Mouse (Mus musculus): ENCODE results near the gene Slc25a27. TPM values are rescaled to one million over a fixed set of nuclear protein-coding genes. Genes with fewer than 3 reads are reported as not detected.

Gene Slc25a27
- total RNA-seq, 2 experiments from 2014 or later, result 5.8 to 7.2 TPM

DNA sequence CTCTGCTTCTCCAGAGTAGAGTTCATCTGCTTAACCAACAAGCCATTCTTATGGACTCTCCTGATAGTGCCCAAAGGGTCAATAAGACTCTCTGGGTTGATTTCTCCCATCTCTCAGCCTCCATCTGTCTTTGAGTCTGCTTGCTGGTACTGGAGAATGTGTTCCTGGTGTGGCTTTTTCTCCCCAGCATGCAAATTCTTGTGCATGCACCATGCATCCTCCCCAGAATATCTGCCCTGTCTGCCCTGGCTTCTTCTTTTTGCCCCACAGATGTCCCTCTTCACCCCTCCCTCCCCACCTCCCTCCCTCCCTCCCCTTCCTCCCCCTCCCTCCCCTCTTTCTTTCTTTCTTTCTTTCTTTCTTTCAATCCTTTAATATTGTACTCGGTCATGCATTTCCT is 10.3 kb upstream of the Slc25a27 start:
- DNase-seq, result no peak
- H3K4me3 ChIP-seq, result no peak overlapping the region
- H3K27ac ChIP-seq, result no peak overlapping the region
- intact Hi-C loops (cut with DNase I), result no loop called here
- TF ChIP-seq CTCF (IDR thresholded peaks at IDR 0.05), result no peak

GRCm38 (mm10) chr17:43676241-43676640 is 9.2 kb upstream of the Slc25a27 start:
- TF ChIP-seq CTCF (IDR thresholded peaks at IDR 0.05), result peak; percentile 12; the same call in 1 of the 2 replicates
- Histone ChIP-seq H3K27ac (no peak overlapping the region), H3K4me3 (no peak overlapping the region)
- intact Hi-C loops (cut with DNase I), result no loop called here
- DNase-seq, result no peak

- no peak for TF ChIP-seq CTCF (IDR thresholded peaks at IDR 0.05)
- no peak for DNase-seq
- H3K27ac ChIP-seq, result no peak overlapping the region
These were observed 8.2 kb upstream of the Slc25a27 start for GRCm38 (mm10) chr17:43675228-43675627.

GRCm38 (mm10) chr17:43671907-43672306 is 4.9 kb upstream of the Slc25a27 start:
- Histone ChIP-seq H3K4me3 (no peak overlapping the region), H3K27ac (no peak overlapping the region)
- intact Hi-C loops (cut with DNase I), result no loop called here
- DNase-seq, result no peak
- no peak for TF ChIP-seq CTCF (IDR thresholded peaks at IDR 0.05)

More at GRCm38 (mm10) chr17:43675228-43675627, 8.2 kb upstream of the Slc25a27 start:
- H3K4me3 ChIP-seq, result no peak overlapping the region
- intact Hi-C loops (cut with DNase I), result no loop called here

DNA sequence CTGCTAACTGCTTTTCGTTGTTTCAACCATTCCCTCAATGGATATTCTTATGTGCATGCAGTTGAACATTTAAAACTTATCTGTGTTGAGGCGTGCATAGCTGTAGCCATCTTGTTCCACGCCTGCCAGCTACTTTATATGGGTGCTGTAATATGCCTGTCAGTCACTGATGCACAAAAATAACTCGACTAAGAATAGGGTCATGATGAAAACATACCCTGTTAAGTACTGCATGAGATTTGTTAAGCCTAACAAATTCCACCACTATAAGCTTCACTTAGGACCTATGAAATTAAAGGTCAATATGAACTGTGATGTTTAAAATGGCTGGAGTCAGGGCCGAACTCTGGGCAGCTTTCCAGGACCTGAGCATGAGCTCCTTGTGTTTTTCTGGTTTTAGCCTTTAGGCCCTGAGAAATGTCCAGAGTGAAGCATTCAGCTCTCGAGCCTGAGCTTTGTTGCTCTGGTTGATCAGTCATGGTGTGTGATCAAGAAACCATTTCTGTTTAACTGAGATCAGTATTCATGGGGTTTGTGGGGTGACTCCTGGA is 2.2 kb upstream of the Slc25a27 start:
- DNase-seq, result peak; percentile 31
- TF ChIP-seq CTCF (IDR thresholded peaks at IDR 0.05), result no peak
- intact Hi-C loops (cut with DNase I), result no loop called here
- peak overlapping the region; percentile 90 for H3K27ac ChIP-seq
- H3K4me3 ChIP-seq, result peak overlapping the region; percentile 93

DNA sequence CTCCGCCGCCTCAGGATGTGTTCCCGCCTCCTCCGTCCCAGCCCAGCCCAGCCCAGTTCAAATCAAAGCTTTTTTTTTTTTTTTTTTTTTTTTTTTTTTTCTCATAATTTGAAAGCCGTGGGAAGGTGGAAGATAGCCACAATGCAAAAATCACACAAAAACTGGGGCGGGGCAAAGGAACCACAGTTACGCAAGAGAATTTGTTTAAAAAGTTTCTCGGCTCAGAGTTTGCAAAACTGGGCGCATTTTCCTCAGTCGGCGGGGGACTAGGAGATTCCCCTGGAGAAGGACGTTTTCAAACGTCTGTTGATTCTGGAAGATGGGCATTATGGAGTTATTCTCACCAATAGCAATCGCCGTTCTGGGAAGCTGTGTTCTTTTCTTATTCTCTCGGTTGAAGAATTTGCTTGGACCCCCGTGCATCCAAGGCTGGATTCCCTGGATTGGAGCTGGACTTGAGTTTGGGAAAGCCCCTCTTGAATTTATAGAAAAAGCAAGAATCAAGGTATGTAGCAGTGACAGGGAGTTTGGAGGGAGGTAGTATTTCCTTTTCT is 353 bp upstream of the Slc25a27 start, which contains the start of gene Cyp39a1:
TSS of gene Cyp39a1 (plus strand) at position 136 of the 554 bp plus-strand sequence.
- Histone ChIP-seq H3K4me3 (peak within 1 kb of the TSS; percentile 93), H3K27ac (peak within 1 kb of the TSS; percentile 90)
- intact Hi-C loops (cut with DNase I), result no loop called here
- no peak for DNase-seq
- no peak for TF ChIP-seq CTCF (IDR thresholded peaks at IDR 0.05)

GRCm38 (mm10) chr17:43651314-43652046 is 15.5 kb downstream of the Slc25a27 start:
- intact Hi-C loops (cut with DNase I), result no loop called here
- no peak overlapping the region for H3K4me3 ChIP-seq
- H3K27ac ChIP-seq, result no peak overlapping the region
- TF ChIP-seq CTCF (IDR thresholded peaks at IDR 0.05), result no peak
- no peak for DNase-seq

- DNase-seq, result no peak
- intact Hi-C loops (cut with DNase I), result no loop called here
- Histone ChIP-seq H3K4me3 (no peak overlapping the region), H3K27ac (no peak overlapping the region)
- peak; percentile 59 for TF ChIP-seq CTCF (IDR thresholded peaks at IDR 0.05)
These were observed 17.2 kb downstream of the Slc25a27 start for GRCm38 (mm10) chr17:43649641-43650436.

DNA sequence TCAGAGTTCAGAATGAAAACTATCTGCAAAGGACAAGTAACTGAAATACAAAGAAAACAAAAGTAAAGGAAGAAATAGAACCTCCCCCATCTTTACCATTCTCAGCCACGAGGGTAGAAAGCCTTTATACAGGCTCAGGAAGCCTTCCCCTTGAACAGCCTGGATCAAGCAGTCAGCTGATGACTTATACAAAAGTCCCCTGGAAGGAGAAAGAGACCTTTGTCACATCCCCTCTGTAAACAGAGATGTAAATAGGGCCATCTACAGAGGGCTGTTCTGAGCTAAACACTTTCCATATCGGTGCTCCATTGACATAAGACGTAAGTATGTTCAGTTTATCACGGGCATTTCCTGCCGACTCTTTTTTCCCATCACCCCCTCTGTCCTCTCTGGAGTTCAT is 20.1 kb downstream of the Slc25a27 start:
- intact Hi-C loops (cut with DNase I), result no loop called here
- no peak for TF ChIP-seq CTCF (IDR thresholded peaks at IDR 0.05)
- Histone ChIP-seq H3K27ac (no peak overlapping the region), H3K4me3 (no peak overlapping the region)
- no peak for DNase-seq

GRCm38 (mm10) chr17:43645136-43645535 is 21.9 kb downstream of the Slc25a27 start:
- Histone ChIP-seq H3K27ac (no peak overlapping the region), H3K4me3 (no peak overlapping the region)
- intact Hi-C loops (cut with DNase I), result no loop called here
- TF ChIP-seq CTCF (IDR thresholded peaks at IDR 0.05), result no peak
- DNase-seq, result no peak

- H3K27ac ChIP-seq, result no peak overlapping the region
These were observed 22.6 kb downstream of the Slc25a27 start for GRCm38 (mm10) chr17:43644375-43644774.

GRCm38 (mm10) chr17:43643191-43643590 is 23.8 kb downstream of the Slc25a27 start:
- TF ChIP-seq CTCF (IDR thresholded peaks at IDR 0.05), result no peak
- Histone ChIP-seq H3K4me3 (no peak overlapping the region), H3K27ac (no peak overlapping the region)
- no peak for DNase-seq
- intact Hi-C loops (cut with DNase I), result no loop called here

More at GRCm38 (mm10) chr17:43644375-43644774, 22.6 kb downstream of the Slc25a27 start:
- TF ChIP-seq CTCF (IDR thresholded peaks at IDR 0.05), result no peak
- no peak overlapping the region for H3K4me3 ChIP-seq
- no peak for DNase-seq
- intact Hi-C loops (cut with DNase I), result no loop called here

- Histone ChIP-seq H3K27ac (no peak overlapping the region), H3K4me3 (no peak overlapping the region)
- DNase-seq, result no peak
- intact Hi-C loops (cut with DNase I), result no loop called here
- TF ChIP-seq CTCF (IDR thresholded peaks at IDR 0.05), result peak; percentile 16; the same call in 1 of the 2 replicates
These were observed 26.2 kb downstream of the Slc25a27 start for GRCm38 (mm10) chr17:43640825-43641224.
